Mouse (Mus musculus) heart, postnatal 14 days (tissue): ENCODE results near the gene Rsrc2. TPM values are rescaled to one million over a fixed set of nuclear protein-coding genes. Genes with fewer than 3 reads are reported as not detected.
A peak's percentile ranks its signal among the peaks of the same experiment; 100 is the strongest.

Experiments
- DNase-seq, 2 experiments: peaks; one replicate each; pipeline ENCODE4 v3.0.0; 2021 to 2022
- intact Hi-C: fragments of 180-260 bp; cut with DNase I; formaldehyde crosslinking; loops from one replicate; pipeline ENCODE4 v1.15.1; 2025
- total RNA-seq, 2 experiments: library from RNA; stranded (reverse); gene quantifications; 2 replicates each; pipeline ENCODE4 v1.2.3; 2021

Rsrc2 gene
- total RNA-seq, 2 experiments from 2014 or later = 48.9 to 50.9 TPM

- DNase-seq = peak; percentile 85 to 87
- intact Hi-C loops = loop anchor here (1.0 to 5.0 kb wide), 2 partner anchors 74 to 207 kb away; partner anchors contain the start of gene Denr
These were observed 48.6 kb downstream of the Rsrc2 start for GRCm38 (mm10) chr5:123700625-123701024.

- peak; percentile 82 to 88 for DNase-seq
- intact Hi-C loops = loop anchor here (5.0 kb wide), 1 partner anchor 42 kb away; no protein-coding TSS in a partner anchor
These were observed 50.0 kb downstream of the Rsrc2 start for GRCm38 (mm10) chr5:123699198-123699597.

GRCm38 (mm10) chr5:123696961-123697360 lies 52.3 kb downstream of the Rsrc2 start:
- intact Hi-C loops = loop anchor here (5.0 kb wide), 1 partner anchor 40 kb away; no protein-coding TSS in a partner anchor
- no peak for DNase-seq

- intact Hi-C loops = loop anchor here (5.0 kb wide), 1 partner anchor 39 kb away; no protein-coding TSS in a partner anchor
- DNase-seq = no peak
These were observed 53.0 kb downstream of the Rsrc2 start for GRCm38 (mm10) chr5:123696244-123696643.

GRCm38 (mm10) chr5:123694468-123694867 lies 54.7 kb downstream of the Rsrc2 start:
- peak; percentile 63 to 71 for DNase-seq
- intact Hi-C loops = no loop called here

GRCm38 (mm10) chr5:123684221-123685144 lies 64.7 kb downstream of the Rsrc2 start, which contains the start of gene Clip1:
Gene Clip1, minus strand, starts transcription at chr5:123684618.
- intact Hi-C loops = loop anchor here (5.0 kb wide), 1 partner anchor 42 kb away; no protein-coding TSS in a partner anchor
- peak; percentile 83 to 86 for DNase-seq

- intact Hi-C loops = loop anchor here (2.0 to 5.0 kb wide), 2 partner anchors 17 to 41 kb away; no protein-coding TSS in a partner anchor
- DNase-seq = peak; percentile 61 to 68
These were observed 65.6 kb downstream of the Rsrc2 start for GRCm38 (mm10) chr5:123683377-123684220.

GRCm38 (mm10) chr5:123683043-123683376 lies 66.2 kb downstream of the Rsrc2 start:
- intact Hi-C loops = loop anchor here (2.0 to 5.0 kb wide), 2 partner anchors 16 to 41 kb away; no protein-coding TSS in a partner anchor
- DNase-seq = no peak

- no peak for DNase-seq
- intact Hi-C loops = loop anchor here (2.0 to 5.0 kb wide), 2 partner anchors 16 to 40 kb away; no protein-coding TSS in a partner anchor
These were observed 66.8 kb downstream of the Rsrc2 start for GRCm38 (mm10) chr5:123682372-123682771.

- no peak for DNase-seq
- intact Hi-C loops = loop anchor here (5.0 kb wide), 1 partner anchor 37 kb away; no protein-coding TSS in a partner anchor
These were observed 69.5 kb downstream of the Rsrc2 start for GRCm38 (mm10) chr5:123679546-123680263.

GRCm38 (mm10) chr5:123679106-123679505 lies 70.1 kb downstream of the Rsrc2 start:
- DNase-seq = no peak
- intact Hi-C loops = no loop called here

Other genes with a start within 250 kb of the Rsrc2 start
- gene B3gnt4, start 239.0 kb downstream of the Rsrc2 start, total RNA-seq = not detected
- gene Diablo, start 225.2 kb downstream of the Rsrc2 start, total RNA-seq = 10 to 100 TPM; 64.9 to 67.0 TPM
- 1 to 10 TPM in 1 of 2 experiments, not detected in 1; 1.3 TPM for gene Gm49027, start 223.9 kb downstream of the Rsrc2 start, total RNA-seq
- gene Vps33a, start 176.4 kb downstream of the Rsrc2 start, total RNA-seq = 10 to 100 TPM; 31.8 to 32.9 TPM
- 100 to 1,000 TPM; 118 to 125 TPM for gene Clip1, start 64.8 kb downstream of the Rsrc2 start, total RNA-seq
- 10 to 100 TPM; 30.9 to 35.7 TPM for gene Zcchc8, start 28.3 kb downstream of the Rsrc2 start, total RNA-seq
- 1 to 10 TPM; 3.4 to 4.9 TPM for gene Kntc1, start 302 bp upstream of the Rsrc2 start, total RNA-seq
- under 1 TPM; 0.17 to 0.19 TPM for gene Hcar2, start 116.1 kb upstream of the Rsrc2 start, total RNA-seq
- under 1 TPM; 0.54 to 0.79 TPM for gene Hcar1, start 130.6 kb upstream of the Rsrc2 start, total RNA-seq
- 10 to 100 TPM; 40.8 to 47.0 TPM for gene Denr, start 157.8 kb upstream of the Rsrc2 start, total RNA-seq
- gene Gm43518, start 178.0 kb upstream of the Rsrc2 start, total RNA-seq = under 1 TPM; 0.71 to 0.76 TPM
- 1 to 10 TPM; 1.7 to 2.2 TPM for gene Ccdc62, start 181.3 kb upstream of the Rsrc2 start, total RNA-seq
- gene Hip1r, start 224.2 kb upstream of the Rsrc2 start, total RNA-seq = 10 to 100 TPM; 23.2 to 25.0 TPM